Mouse (Mus musculus): Measurements from ENCODE around the gene Fcgr3.

- TF ChIP-seq POLR2A (IDR thresholded peaks at IDR 0.05; ENCODE audit: insufficient read depth, low read length) (no peak), CTCF (IDR thresholded peaks at IDR 0.05; ENCODE audit: low read depth, low read length) (peak; percentile 7)
These were observed 48.3 kb upstream of the Fcgr3 start for GRCm38 (mm10) chr1:171112986-171113385.
